Mouse (Mus musculus) liver, embryonic 16.5 days (tissue): ENCODE results near the gene Zfp629. TPM values are rescaled to one million over a fixed set of nuclear protein-coding genes. Genes with fewer than 3 reads are reported as not detected.
A peak's percentile ranks its signal among the peaks of the same experiment; 100 is the strongest.

Experiments used
- ATAC-seq: fragments of 200-750 bp; cut with Nextera tagmentation; 2 replicates; pipeline ENCODE4 v1.8.0; 2017; ENCODE audit warnings: low read depth, mild to moderate bottlenecking, moderate number of reproducible peaks, moderate library complexity
- H3K27ac ChIP-seq: fragments of 300-500 bp; sonication (generic); 2 replicates; pipeline ENCODE4 v1.5.1; 2014; ENCODE audit warnings: mild to moderate bottlenecking, low read length
- H3K27me3 ChIP-seq: fragments of 300-500 bp; sonication (generic); 2 replicates; pipeline ENCODE4 v1.6.1; 2014; ENCODE audit warnings: low read depth, low read length, mixed read lengths; ENCODE audit not compliant: control insufficient read depth, insufficient read depth
- H3K36me3 ChIP-seq: fragments of 300-500 bp; sonication (generic); 2 replicates; pipeline ENCODE4 v1.6.1; 2014; ENCODE audit warnings: mild to moderate bottlenecking; ENCODE audit not compliant: control insufficient read depth, insufficient read depth
- H3K4me1 ChIP-seq: fragments of 300-500 bp; sonication (generic); 2 replicates; pipeline ENCODE4 v1.6.1; 2014; ENCODE audit warnings: low read depth, low read length, mixed read lengths; ENCODE audit not compliant: control insufficient read depth
- H3K4me2 ChIP-seq: fragments of 300-500 bp; sonication (generic); 2 replicates; pipeline ENCODE4 v1.6.1; 2014; ENCODE audit warnings: low read depth, low read length, mixed read lengths
- H3K4me3 ChIP-seq: fragments of 300-500 bp; sonication (generic); 2 replicates; pipeline ENCODE4 v1.5.1; 2014; ENCODE audit warnings: low read depth, mild to moderate bottlenecking, low read length
- H3K9ac ChIP-seq: fragments of 300-500 bp; sonication (generic); 2 replicates; pipeline ENCODE4 v1.6.1; 2014; ENCODE audit warnings: low read depth, low read length
- H3K9me3 ChIP-seq: fragments of 300-500 bp; sonication (generic); replicated peaks from 2 replicates; pipeline ENCODE4 v1.6.1; 2016; ENCODE audit warnings: low read length; ENCODE audit not compliant: control insufficient read depth
- WGBS: fragments of 180-500 bp; shearing (Covaris S2); extraction: QIAGEN DNeasy Blood & Tissue Kit; methylation state at CpG from one replicate; pipeline ENCODE4 v1.1.7; 2014; ENCODE audit not compliant: insufficient replicate concordance; 5-methylcytosine and 5-hydroxymethylcytosine counted together
- polyA plus RNA-seq: library from polyadenylated mRNA; unstranded; fragments of >200 nt; fragmentation: Nextera tagmentation; extraction: Ambion mirVana; gene quantifications from 2 replicates; pipeline ENCODE4 v1.2.1, GENCODE M21; 2015

Zfp629 gene
- 1.4 and 2.1 TPM in 2 replicates for polyA plus RNA-seq

GRCm38 (mm10) chr7:127614891-127615843, at the start of gene Zfp629:
Gene Zfp629 (minus strand): TSS chr7:127615797.
- H3K36me3 ChIP-seq, result peaks cover 15% of the 10 kb centered on the region
- WGBS, result under 1% methylated on average over 48 of the region's 50 CpGs
- peak within 1 kb of the TSS; percentile 79 for H3K9ac ChIP-seq
- H3K4me3 ChIP-seq, result peak within 1 kb of the TSS; percentile 82
- peaks cover 14% of the 10 kb centered on the region for H3K27me3 ChIP-seq
- peak; percentile 74 for ATAC-seq
- H3K4me2 ChIP-seq, result peak within 1 kb of the TSS; percentile 90
- H3K9me3 ChIP-seq, result no peaks in the 10 kb centered on the region
- H3K27ac ChIP-seq, result peak within 1 kb of the TSS; percentile 74
- H3K4me1 ChIP-seq, result peaks cover 10% of the 10 kb centered on the region

DNA sequence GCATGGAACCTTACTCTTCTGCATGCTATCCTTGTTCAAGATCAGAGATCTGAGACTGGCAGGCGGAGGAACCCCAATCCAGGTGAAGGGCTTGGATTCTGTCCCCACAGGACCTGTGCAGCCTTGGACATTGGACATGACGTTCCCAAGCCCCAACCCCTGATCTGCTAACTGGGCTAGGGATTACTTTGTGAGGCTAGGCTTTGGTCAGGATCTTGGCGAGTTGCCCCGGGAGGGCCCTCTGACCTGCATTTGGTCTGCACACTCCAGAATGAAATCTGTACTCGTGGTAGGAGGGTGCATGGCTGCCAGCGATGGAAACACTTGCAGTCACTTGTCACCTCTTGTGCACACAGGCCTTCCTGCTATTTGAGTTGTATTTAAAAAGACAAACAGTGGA, 47.3 kb upstream of the Zfp629 start:
- no peak overlapping the region for H3K4me3 ChIP-seq
- H3K4me2 ChIP-seq, result no peak overlapping the region
- WGBS, result 60% methylated on average over 6 of the region's 6 CpGs
- H3K9me3 ChIP-seq, result no peaks in the 10 kb centered on the region
- no peaks in the 10 kb centered on the region for H3K36me3 ChIP-seq
- no peak overlapping the region for H3K9ac ChIP-seq
- no peak overlapping the region for H3K27ac ChIP-seq
- ATAC-seq, result peak; percentile 67
- H3K4me1 ChIP-seq, result no peaks in the 10 kb centered on the region
- no peaks in the 10 kb centered on the region for H3K27me3 ChIP-seq

DNA sequence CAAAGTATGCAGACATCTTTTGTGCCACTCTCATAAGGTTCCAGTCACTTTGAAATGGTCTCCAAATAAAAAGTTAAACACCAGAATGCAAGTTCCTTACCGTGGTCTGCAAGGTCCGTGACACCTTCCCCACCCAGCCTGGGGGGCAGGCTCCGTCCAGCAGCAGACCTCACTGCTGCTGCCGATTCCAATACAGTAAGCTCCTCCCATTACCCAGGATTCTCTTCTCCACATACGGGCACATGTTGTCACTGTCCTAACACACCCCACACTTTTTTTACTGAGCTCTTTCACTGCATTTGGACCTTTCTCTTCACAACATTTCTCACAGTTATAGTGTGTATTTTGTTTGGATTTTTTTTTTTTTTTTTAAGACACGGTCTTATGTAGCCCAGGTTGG, 46.2 kb upstream of the Zfp629 start:
- no peak overlapping the region for H3K27ac ChIP-seq

GRCm38 (mm10) chr7:127660882-127661281, 45.3 kb upstream of the Zfp629 start:
- no peak overlapping the region for H3K27ac ChIP-seq
- no peak overlapping the region for H3K4me3 ChIP-seq
- H3K36me3 ChIP-seq, result no peaks in the 10 kb centered on the region
- H3K9ac ChIP-seq, result no peak overlapping the region
- H3K27me3 ChIP-seq, result no peaks in the 10 kb centered on the region
- H3K4me2 ChIP-seq, result no peak overlapping the region
- ATAC-seq, result no peak
- WGBS, result 75% methylated on average over 3 of the region's 3 CpGs
- no peaks in the 10 kb centered on the region for H3K9me3 ChIP-seq
- no peaks in the 10 kb centered on the region for H3K4me1 ChIP-seq

More for the DNA sequence above, 46.2 kb upstream of the Zfp629 start:
- Histone ChIP-seq H3K9ac (no peak overlapping the region), H3K36me3 (no peaks in the 10 kb centered on the region), H3K4me2 (no peak overlapping the region), H3K9me3 (no peaks in the 10 kb centered on the region), H3K4me1 (no peaks in the 10 kb centered on the region), H3K27me3 (no peaks in the 10 kb centered on the region), H3K4me3 (no peak overlapping the region)
- ATAC-seq, result no peak
- WGBS, result 66% methylated on average over 6 of the region's 6 CpGs

DNA sequence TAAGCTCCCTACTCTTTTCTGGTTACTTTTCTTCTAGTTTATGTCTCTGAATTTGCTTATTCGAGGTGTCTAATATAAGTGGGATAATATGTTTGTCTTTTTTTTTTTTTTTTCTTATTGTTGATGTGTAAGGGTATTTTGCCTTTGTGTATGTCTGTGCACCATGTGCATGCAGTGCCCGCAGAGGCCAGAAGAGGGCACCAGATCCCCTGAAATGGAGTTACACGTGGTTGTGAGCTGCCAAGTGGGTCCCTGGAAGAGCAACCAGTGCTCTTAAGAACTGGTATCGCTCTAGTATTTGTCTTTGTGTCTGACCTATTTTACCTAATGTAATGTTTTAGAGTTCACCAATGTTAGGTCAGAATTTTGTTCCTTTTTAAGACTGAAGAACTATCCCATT, 41.3 kb upstream of the Zfp629 start:
- Histone ChIP-seq H3K4me3 (no peak overlapping the region), H3K9ac (no peak overlapping the region), H3K4me1 (no peaks in the 10 kb centered on the region), H3K27ac (no peak overlapping the region), H3K36me3 (no peaks in the 10 kb centered on the region), H3K9me3 (no peaks in the 10 kb centered on the region), H3K27me3 (no peaks in the 10 kb centered on the region), H3K4me2 (no peak overlapping the region)
- WGBS, result 17% methylated on average over 4 of the region's 4 CpGs
- no peak for ATAC-seq

DNA sequence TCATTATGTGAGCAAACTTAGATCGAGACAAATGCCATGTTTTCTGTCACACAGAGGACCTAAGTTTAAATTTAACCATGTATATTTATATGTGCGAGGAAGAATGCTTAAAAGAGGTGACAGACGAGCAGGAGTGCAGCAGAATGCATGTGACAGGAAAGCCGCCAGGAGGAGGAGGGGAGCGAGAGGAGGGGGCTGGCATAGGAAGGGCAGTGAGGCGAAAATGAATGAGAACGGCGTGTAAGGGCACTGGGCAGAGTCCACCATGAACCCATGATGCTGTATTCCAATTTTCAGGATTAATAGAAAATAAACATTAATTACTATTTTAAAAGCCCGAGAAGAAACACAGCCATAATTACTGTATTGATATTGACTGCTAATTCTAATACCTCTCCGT, 38.7 kb upstream of the Zfp629 start:
- Histone ChIP-seq H3K4me3 (no peak overlapping the region), H3K9me3 (no peaks in the 10 kb centered on the region), H3K4me2 (no peak overlapping the region), H3K9ac (no peak overlapping the region), H3K4me1 (no peaks in the 10 kb centered on the region), H3K27me3 (no peaks in the 10 kb centered on the region), H3K36me3 (no peaks in the 10 kb centered on the region), H3K27ac (no peak overlapping the region)
- WGBS, result 68% methylated on average over 10 of the region's 10 CpGs
- ATAC-seq, result no peak

- 25% methylated on average over 18 of the region's 18 CpGs for WGBS
- Histone ChIP-seq H3K4me3 (no peak overlapping the region), H3K27ac (no peak overlapping the region), H3K9ac (no peak overlapping the region), H3K27me3 (no peaks in the 10 kb centered on the region; the same call in 1 of the 2 replicates), H3K4me1 (no peaks in the 10 kb centered on the region), H3K4me2 (peak overlapping the region; percentile 13), H3K9me3 (no peaks in the 10 kb centered on the region), H3K36me3 (no peaks in the 10 kb centered on the region)
- no peak; the same call in 1 of the 2 replicates for ATAC-seq
These were observed 36.5 kb upstream of the Zfp629 start for GRCm38 (mm10) chr7:127652050-127652449.

DNA sequence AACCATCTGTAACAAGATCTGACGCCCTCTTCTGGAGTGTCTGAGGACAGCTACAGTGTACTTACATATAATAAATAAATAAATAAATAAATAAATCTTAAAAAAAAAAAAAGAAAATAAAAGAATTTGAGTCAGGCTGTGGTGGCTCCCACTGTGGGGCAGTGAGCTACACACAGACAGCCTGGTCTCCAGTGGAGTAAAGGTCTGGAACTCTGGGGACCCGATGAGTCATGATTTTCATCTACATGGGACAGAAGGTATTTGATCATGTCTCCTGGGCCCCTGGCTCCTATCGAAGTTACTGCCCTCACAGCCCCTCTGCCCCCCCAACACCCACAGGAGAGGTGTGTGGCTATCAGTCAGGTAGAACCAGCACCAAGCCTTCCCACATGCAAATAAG, 36.0 kb upstream of the Zfp629 start:
- no peak overlapping the region for H3K27ac ChIP-seq
- ATAC-seq, result no peak
- WGBS, result 54% methylated on average over 2 of the region's 3 CpGs
- H3K9ac ChIP-seq, result no peak overlapping the region
- H3K27me3 ChIP-seq, result no peaks in the 10 kb centered on the region; the same call in 1 of the 2 replicates
- H3K36me3 ChIP-seq, result no peaks in the 10 kb centered on the region
- no peaks in the 10 kb centered on the region for H3K9me3 ChIP-seq
- H3K4me2 ChIP-seq, result no peak overlapping the region
- H3K4me1 ChIP-seq, result no peaks in the 10 kb centered on the region
- H3K4me3 ChIP-seq, result no peak overlapping the region

DNA sequence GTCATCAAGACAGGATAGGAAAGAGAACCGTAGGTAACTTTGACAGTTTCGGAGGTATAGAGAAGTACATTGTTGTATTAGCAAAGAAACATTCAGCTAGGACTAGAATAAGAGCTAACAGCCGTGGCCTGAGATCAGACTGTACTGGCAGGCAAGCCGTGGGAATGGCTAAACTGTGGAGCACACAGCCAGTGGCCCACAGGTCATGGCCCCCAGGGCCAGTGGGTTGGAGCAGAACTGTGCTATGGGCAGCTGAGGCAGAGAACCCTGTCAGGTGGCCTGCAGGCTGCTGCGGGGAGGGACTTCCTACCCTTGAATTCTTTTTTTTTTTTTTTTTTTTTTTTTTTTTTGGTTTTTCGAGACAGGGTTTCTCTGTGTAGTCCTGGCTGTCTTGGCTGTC, 33.6 kb upstream of the Zfp629 start:
- no peak overlapping the region for H3K9ac ChIP-seq
- ATAC-seq, result no peak
- H3K4me1 ChIP-seq, result no peaks in the 10 kb centered on the region
- no peaks in the 10 kb centered on the region for H3K36me3 ChIP-seq
- 75% methylated on average over 5 of the region's 6 CpGs for WGBS
- H3K9me3 ChIP-seq, result no peaks in the 10 kb centered on the region
- no peak overlapping the region for H3K27ac ChIP-seq
- no peak overlapping the region for H3K4me2 ChIP-seq
- H3K27me3 ChIP-seq, result no peaks in the 10 kb centered on the region; the same call in 1 of the 2 replicates
- H3K4me3 ChIP-seq, result no peak overlapping the region
